Mouse (Mus musculus) mesoderm, embryonic 11.5 days (tissue): ENCODE results near the gene Nedd8.

Source experiments
- DNase-seq: peaks from one replicate; pipeline ENCODE4 v3.0.0-alpha.2; 2012; ENCODE audit warnings: low read depth, low spot score

The Nedd8 gene

DNA sequence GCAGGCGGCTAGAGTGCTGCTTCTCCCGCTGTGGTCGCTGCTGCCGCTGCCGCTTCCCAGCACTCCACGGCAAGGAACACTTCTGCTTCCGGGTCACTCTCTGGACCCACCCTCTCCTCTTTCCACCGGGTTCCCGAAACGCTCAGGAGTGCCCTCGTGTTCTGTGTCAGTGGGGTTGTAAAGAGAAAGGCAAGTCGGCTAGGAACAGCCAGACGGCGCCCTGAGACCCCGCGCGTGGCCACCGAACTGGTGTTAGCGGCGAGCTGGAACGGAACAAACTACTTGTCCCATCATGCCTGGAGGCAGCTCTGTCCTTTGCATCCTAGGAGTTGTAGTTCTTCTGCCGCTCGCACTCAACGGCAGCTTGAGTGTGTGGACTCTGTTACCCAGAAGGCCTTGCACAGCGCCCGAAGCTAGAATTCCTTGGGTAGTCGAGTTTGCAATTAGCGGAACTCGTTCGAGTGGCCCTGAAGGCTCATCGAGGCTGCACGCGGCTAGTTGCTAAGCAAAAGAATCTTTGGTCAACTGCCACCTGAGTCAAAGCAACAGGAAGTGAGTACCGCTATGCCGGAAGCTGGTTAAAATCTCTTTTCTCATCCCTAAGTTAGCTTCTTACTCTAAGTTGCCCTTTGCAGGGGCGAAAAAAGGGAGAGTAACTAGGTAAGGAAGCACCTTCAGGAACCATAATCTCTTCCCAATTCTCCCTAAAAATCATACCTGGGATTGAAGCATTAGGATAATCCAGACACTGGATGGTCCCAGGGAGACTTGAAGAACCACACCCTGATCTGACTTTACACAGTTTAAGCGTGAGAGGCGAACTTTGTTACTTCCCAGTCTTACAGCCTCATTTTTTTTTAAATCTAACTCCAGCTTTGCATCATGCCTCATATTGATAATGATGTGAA lies at the start of gene Nedd8, which contains the start of gene Gmpr2:
Gene Nedd8 (minus strand): TSS at position 292 of the 908 bp plus-strand sequence.
Gene Gmpr2 (plus strand): TSS at position 109 of the 908 bp plus-strand sequence.
- DNase-seq = peak; percentile 93

DNA sequence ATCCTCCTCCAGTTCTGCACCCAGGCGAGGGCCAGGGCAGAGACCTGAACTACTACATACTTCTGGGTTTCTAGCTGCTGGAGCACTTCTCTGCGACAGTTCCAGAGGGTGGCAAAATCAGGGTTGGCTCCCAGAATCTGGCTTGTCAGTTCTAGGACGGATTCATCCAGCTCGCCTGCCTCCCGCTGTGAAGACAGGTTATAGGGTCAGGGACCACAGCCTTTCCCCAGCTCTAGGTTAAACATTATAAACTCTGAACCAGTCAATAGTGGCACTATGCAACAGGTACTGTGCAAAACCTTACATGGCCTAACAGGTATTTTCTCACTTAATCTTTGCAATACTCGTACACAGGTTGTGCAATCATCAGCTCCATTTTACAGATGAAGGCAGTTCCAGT lies 49.2 kb upstream of the Nedd8 start:
- DNase-seq = no peak

DNA sequence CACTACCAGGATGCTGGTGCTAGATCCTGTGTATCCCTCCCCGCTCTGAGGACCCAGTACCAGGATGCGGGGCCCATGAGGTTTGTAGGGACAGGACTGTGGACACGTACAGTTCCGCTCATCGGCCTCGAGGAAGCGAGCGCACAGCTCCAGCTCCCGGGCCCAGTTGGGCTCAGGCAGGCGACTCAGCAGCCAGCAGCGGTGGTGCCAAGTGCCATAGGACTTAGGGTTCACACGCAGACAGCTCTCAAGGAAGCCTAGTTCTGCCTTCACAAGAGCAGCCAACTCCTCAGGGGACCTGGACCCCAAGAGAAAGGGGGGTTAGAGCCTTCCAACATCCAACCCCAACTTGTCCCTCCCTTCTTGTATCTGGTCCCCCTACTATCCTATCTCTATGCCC lies 48.7 kb upstream of the Nedd8 start:
- DNase-seq = no peak

DNA sequence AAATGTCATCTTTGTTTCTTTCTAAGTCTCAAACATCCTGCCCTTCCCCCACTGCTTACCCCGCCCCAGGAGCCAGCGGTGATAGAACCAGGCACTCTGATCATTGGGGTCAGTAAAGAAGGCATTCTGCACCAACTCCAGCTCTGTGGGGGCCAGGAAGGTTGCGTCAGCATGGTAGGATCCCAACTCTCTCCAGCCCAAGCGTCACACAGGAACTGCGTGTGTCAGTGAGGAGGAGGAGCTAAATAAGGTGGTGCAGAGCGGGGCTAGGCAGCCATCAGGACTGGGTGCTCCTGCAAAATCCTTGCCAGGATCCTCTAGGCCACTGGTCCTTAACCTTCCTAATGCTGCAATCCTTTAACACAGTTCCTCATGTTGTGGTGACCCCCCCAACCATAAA lies 47.8 kb upstream of the Nedd8 start:
- no peak for DNase-seq

DNA sequence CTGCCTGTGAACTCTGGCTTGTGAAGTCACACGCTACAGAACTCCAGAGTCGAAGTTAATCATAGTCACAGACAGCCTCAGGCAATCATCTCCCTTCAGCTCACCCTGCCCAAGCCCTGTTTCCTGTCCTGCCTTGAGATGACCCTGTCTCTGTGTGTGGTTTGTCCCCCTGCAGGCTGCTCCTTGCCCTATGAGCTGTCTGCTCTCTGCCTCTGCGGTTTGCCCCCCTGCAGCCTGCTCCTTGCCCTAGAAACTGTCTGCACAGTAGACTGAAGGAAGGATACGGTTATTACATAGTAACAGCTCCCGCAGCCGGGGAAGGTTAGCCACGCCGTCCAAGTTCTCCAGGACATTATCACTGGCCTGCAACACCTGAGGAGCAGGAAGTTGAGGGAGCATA lies 45.0 kb upstream of the Nedd8 start:
- no peak for DNase-seq

DNA sequence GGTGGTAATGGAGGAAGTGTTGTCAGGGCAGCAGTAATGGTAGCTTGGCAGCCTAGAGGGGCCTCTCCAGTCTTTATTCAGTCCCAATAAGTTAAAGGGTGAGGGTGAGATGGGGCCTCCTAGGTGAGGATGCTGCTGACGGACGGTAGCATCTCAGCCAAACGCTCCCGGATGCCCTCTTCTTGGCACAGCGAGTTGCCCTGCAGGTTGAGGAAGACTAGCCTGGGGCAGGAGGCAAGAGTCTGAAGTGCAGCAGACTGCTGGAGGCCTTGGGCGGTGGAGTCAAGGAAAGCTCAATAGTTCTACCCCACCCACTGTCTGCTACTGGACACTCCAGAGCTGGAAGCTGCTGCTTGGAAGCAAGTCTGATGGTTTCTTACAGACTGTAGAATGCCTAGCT lies 44.3 kb upstream of the Nedd8 start:
- DNase-seq = no peak

DNA sequence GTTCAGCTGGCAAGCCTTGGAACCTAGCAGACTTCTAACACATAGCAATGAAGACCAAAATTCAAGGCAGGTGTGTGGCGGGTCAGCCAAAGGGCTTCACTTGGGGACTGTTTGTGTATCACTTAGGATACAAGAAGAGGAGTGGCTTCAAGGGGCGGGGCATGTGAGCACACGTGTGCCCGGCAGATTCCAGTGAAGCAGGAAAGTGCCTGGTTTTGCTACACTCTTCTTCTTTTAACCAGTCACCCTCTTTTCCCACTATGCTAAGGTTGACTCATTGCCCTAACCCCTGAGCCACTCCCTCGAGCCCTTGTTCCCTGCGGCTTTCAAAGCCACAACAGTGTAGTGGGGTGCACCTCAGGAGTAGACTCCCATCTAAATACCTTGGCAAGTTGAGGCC lies 43.0 kb upstream of the Nedd8 start:
- no peak for DNase-seq

DNA sequence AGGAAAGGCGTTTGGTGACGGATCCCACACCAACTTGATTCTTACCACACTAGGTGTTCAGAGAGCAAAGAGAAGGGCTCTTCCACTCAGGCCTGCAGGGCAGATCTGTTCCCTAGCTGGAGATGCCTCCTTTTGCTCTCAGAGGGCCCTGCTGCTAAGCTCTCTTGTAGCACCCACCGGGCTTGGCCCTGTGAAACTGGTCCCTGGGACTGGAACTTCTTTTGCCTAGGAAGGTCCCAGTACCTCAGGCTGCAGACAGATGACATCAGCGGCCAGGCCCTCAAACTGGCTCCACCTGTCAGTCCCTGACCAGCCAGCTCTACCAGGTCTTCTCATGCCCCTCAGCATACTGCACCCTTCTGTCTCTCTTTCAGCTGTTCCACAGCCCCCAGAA lies 41.8 kb upstream of the Nedd8 start, which contains the start of gene Tgm1:
Gene Tgm1 (minus strand): TSS at position 198 of the 394 bp plus-strand sequence.
- DNase-seq = no peak

DNA sequence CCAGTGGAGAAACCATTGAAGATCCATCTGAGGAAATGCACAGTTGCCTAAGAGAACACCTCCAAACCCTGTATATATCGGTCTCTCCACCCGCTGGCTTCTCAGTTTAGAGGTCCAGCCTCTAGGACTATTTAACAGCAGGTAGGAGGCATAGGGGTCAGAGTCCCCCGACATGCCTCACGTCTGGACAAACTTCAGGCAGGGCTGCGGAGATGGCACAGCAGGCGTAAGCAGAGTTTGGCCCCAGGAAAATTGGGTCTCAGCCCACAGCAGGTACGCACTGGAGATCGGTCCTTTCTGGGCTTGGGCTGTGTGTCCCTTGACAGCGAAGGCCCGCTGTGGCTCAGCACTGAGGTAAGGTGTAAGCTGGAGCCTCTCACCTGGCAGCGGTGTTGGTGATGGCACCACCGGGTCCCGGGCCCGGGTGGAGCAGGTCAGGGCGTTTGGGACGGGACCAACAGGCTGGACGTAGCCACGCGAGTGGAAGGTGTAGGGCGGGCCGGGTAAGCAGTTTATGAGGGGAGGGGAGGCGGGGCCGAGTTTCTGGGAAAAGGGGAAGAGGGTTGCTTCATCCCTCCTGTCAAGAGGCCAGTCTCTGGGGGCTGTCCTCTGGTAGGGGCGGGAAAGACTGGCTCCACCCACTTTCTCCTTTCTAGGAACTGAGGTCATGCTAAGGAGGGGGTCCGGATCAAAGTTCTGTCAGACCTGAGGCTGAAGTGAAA lies 41.2 kb upstream of the Nedd8 start:
- DNase-seq = no peak

DNA sequence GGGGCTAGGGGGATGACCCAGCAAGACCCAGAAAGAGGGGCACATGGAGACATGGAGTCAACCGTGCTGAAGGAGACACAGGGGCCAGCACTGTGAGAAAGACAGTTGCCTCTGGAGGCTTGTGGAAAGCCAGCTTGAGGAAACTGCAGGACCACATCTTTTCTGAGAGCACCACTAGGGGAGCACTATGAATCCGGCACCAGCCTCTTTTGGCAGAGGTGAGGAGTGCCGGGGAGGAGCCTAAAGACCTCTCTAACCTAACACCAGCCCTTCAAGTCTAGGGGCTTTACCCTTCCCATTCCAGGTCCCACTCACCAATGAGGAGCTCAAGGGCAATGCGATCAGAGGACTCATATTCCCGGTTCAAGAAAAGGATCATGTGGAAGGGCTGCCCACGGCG lies 39.9 kb upstream of the Nedd8 start:
- DNase-seq = no peak

DNA sequence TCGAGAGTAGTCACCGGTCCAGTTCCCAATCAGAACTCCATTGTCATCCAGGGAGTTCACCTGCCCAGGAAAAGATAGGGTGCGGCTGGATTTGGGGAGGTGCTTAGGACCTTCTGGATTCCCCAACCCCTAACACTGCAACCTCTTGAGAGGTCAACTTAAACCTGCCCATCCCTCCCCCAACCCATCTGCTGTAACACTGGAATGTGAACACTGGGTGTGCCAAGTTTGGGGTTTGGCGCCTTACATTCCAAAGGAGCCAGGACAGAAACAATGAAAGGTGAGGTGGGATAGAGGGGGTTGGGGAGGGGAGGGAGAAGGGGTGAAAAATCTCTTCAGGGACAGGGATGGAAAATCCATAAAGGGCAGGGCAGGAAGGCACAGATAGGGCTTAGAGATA lies 37.6 kb upstream of the Nedd8 start:
- no peak for DNase-seq

DNA sequence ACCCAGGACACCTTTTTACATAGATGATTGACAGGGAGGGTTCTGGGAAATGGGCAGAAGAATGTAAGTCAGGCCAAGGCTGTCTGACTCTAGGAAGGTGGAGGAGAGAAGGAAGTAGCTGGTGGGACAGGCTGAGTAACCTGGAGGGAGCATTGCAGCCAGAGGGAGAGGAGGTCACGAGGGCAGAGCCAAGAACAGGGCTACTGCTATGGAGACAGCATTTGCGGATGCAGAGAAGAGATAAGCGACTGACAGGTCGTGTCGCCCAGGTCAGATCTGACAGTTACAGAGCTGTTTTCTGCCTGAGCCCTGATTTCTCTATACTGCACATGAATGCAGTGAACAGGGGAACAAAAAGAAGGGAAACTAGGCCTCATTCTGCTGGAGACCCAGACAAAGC lies 35.5 kb upstream of the Nedd8 start:
- DNase-seq = no peak

DNA sequence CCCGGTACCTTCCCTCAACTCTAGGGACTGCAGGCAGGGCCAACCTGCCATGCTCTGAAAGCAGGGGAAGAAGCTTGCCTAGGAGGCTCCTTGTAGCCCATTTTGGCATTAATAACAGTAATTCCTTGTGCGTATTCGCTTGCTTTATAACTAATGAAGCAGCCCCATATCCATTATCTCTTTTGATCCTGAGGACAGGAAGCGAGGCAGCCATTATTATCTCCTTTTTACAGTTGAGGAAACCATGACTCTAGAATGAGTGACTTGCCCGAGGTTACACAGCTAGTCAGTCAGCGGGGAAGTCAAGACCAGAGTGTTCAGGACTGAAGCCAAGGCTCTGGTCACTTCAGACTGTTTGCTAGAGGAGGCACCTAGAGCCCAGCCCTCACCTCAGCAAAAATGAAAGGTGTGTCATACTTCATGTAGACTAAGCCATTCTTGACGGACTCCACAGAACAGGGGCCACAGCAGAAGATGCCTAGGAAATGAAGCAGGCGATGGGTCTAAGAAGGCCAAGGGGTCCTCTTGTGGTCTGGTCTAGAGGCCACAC lies 34.2 kb upstream of the Nedd8 start:
- DNase-seq = no peak

DNA sequence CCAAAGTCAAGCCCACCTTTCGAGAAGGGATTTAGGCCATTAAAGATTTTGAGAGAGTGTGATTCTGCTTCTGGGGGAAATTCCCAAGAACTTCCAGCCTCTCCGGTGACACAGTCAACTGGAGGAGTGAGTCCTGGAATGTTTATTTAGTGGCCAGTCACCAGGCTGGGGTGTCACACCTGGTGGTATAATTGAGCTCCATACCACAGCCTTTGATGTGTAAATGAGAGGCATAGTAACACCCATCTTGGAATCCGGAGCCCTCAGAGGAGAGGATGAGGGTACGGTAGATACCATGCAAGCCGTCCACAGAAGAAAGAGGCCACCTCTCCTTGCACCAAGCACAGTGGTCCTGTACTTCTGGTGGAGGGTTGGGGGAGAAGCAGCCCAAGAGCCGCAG lies 30.8 kb upstream of the Nedd8 start:
- no peak for DNase-seq

DNA sequence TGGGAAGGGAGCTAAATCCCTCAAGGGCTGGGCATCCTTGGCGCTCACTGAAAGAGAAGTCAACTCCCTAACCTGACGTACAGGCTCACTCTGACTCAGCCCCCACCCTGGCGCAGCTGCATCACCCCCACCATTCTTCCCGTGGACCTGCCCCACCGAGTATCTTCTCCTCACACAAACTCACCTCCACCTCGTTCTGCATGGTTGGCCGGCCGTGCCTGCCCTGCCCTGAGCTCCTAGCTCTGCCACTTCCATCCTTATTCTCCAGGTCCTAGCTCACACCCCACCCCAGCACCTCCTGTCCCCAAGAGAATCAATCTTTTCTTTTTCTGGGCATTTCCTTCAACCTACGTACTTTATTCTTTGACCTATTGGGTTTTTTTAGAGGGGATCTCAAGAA lies 29.2 kb upstream of the Nedd8 start:
- no peak for DNase-seq

DNA sequence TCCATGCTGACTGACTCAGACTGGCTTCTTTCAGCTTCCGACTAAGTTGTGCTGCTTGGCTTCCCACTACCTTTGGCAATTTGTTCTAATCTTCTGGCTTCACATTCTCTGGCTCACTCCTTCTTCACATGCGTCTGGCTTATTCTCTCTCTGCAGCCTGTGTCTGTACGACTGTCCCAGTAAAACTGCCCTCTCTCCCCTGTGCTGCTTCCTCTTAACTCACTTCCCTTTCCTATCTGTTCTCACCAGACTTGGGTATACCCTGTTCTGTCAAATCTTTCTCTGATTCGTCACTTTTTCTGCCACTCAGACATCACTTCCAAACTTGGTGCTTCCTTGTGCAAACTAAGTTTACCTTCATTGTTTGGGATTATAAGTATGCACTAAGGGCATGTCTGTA lies 25.3 kb upstream of the Nedd8 start:
- no peak for DNase-seq

DNA sequence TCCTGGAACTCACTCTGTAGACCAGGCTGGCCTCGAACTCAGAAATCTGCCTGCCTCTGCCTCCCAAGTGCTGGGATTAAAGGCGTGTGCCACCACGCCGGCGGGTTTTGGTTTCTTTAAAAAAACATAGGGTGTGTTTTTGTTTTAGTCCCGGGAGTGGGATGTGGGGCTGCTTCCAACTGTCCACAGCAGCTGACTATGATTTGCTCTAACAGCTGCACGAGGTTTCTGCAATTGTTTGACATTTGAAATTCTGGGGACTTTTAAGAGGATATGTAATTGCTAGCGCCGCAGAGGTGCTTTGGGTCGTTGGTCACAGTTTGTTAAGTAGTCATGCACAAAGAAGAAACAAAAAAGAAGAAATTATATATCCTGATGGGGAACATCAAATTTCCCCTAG lies 17.5 kb upstream of the Nedd8 start:
- no peak for DNase-seq

DNA sequence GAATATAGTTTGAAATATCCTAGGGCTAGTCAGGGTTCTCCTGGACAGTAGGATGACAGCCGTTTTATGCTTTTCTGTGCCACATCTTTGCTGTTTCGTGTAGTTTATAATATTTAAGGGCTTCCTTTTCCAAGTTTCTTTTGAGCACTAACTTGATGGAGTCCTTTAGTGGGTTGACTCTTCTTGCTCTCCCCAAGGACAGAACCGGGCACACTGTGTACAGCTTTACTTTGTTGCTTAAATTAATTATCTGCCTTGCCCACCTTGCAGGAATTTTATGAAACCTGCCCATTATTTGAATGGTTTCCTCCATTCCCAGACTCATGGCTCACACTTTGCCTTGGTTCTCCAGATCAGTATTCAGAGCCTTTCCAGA lies 10.2 kb upstream of the Nedd8 start:
- no peak for DNase-seq

DNA sequence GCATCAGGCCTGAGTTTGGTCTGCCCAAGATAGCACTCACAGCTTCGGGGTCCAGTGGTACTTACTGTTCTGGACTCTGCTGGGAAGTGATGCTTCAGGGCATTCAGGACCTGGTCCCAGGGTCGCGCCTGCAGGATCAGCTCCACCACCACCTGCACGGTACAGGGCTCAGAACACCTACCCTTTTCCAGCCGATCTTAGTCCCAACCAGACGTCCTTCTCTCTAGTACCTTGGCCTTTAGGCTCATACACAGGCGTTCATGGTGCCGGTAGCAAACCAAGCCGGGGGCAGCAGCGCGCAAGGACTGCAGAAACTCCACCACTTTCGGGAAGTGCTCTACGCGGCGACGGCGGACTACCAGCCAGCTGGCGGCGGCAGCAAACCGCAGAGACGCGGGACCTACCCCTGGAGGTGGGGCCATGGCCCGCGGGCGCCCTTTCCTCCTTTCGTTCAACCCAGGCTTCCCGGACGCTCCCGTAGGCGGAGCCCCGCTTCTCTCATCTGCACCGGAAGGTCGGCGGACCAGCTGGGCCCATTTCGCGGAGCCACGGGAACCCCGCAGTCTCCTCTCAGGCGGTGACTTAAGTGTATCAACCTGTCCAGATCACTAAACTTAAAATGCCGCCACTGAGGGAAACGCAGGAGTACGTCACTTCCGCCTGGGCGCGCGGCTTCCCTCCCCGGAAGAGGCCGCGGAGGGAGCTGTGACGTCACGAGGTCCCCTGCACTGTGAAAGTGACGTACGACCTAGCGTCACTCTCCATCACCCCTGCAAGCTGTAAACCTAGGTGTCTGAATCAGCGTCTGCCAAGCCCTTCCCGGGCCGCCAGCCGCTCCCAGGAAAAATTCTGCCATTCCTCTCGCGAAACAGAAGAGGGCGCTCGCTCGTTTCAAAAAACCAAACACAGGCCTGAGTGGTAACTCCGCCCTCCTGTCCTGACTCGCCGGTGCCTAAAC lies 9.5 kb upstream of the Nedd8 start, which contains the start of gene Tinf2:
Gene Tinf2 (minus strand): TSS at position 661 of the 958 bp plus-strand sequence.
- DNase-seq = peak; percentile 99

DNA sequence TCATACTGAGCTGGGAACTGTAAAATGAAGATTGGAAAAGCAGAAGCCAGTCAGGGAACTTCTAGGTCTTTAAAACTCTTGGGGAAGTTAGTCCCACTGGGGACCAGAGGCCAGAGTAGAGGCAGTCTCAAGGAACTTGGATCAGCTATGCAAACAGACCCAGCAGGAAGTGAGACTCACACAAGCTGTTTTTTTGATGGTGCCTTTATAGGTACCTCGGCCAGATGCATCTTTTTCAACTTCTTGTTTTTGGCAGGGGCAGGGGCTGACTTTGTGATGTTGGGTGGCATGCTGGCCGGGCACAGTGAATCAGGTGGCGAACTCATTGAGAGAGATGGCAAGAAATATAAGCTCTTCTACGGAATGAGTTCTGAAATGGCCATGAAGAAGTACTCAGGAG lies 5.7 kb upstream of the Nedd8 start:
- DNase-seq = no peak

DNA sequence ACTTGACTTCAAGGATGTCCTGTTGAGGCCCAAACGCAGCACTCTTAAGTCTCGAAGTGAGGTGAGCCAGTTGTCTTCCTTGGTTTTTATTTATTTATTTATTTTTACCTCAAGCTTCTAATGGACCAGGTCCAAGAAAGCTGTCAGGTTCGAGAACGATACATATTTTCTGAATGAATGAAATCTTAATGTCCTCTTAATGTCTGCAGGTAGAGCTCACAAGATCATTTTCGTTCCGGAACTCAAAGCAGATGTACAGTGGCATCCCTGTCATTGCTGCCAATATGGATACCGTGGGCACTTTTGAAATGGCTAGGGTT lies 777 bp upstream of the Nedd8 start:
- no peak for DNase-seq

DNA sequence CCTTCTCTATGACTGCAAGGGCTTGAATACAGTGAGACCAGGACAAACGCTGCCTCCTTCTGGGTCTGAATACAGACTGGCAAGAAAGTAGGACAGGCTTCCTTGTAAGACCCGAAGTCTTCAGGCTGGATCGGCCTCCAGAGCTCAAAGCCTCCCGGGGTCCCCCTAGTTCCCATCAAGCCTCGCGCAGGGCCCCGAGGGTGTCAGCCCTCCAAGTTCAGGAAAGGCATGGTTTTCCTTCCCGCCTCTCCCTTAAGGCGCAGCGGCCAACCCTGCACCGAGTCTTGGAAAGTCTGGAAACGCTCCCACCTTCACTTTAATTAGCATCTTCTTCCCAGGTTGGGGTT lies 465 bp downstream of the Nedd8 start:
- DNase-seq = no peak
